Mouse (Mus musculus): ENCODE measurements around the gene Hcst. TPM values are rescaled to one million over a fixed set of nuclear protein-coding genes. Genes with fewer than 3 reads are reported as not detected.

The Hcst gene
- not detected for total RNA-seq (2021)
- long read RNA-seq, experiment 1, partial matches to known transcripts = 0 of 2 reads
- long read RNA-seq, experiment 1, other reads (novel, unspliced or antisense) = 2 of 2 reads
- long read RNA-seq, experiment 2 = 0 reads

DNA sequence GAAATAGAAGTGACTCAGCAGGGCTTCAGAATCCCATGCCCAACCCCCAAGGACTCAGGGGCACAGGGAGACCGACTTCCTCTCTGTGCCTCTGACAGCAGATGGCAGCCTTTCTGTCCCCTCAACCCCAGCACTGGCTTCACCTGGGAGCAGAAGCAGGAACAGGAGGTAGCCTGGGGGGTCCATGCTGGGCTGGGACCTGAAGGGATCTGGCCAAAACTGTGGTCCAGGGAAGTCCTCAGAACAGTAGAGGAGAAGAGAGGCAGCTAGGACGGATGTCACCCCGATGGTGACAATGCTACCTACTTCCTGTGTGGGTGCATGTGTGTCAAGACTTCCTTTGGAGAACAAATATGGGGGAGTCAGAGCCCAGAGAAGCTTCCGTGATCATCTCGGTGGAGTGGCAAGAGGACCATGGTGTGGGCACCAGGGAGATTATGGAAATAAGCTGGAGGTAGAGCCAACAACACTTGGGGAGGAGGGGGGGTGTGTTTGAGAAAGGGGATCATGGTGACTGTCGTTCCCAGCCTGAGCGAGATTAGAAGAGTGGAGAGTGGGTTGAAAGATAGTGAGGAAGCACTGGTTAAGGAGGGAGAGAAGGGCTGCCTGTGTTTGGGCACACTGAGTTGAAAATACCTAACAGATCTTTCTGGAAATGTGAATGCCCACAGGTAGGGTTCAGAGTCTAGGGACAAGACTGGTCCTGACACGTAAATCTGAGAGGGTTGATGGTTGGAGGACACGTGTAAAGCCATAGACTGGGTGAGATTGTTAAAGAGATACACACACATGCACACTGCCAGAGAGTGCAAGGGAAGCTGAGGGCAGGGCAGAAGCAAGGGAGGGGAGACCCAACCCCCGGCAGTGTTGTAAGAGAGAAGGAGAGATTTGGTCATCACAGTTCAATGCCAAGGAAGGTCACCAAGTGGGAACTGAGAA, at the start of gene Hcst:
Gene Hcst, minus strand, starts transcription at position 294 of the 939 bp plus-strand sequence.
- no peak for DNase-seq

DNA sequence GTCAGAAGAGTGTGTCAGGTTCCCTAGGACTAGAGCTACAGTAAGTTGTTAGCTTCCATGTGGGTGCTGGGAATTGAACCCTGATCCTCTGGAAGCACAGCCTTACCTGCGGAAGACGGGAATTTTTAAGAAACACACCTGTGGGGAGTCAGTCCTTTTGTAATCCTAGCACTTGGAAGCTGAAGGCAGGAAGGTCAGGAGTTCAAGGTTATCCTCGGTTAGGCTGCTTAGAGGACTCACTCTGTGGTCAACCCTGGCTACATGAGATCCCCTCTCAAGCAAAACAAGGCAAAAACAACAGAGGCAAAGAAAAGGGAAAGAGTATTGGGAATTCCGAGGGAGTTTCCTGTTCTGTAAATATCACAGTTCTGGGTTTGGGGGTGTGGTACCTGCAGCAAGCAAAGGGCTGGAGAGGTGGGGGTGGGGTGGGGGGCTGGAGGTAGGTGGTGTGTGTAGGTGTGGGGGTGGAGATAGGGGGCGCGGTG, 45.2 kb upstream of the Hcst start:
- DNase-seq = no peak

DNA sequence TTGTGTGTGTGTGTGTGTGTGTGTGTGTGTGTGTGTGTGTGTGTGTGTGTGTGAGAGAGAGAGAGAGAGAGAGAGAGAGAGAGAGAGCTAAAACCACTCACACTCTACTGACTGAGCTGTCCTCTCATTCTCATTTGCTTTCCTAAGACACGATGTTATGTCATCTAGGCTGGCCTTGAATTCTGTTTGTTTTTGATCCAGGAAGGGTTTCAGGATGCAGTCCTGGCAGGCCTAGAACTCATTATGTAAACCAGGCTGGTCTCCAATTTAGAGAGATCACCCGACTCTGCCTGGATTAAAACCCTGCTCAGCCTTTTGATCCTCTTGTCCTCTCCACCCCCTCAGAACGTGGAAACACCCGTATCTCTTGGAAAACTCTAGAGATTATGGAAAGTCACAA, 44.3 kb upstream of the Hcst start:
- DNase-seq = no peak

GRCm38 (mm10) chr7:30463568-30463967, 43.9 kb upstream of the Hcst start:
- DNase-seq = no peak

- DNase-seq = no peak
Measured at GRCm38 (mm10) chr7:30459484-30459883, 39.8 kb upstream of the Hcst start.

GRCm38 (mm10) chr7:30457629-30458330, 38.1 kb upstream of the Hcst start, which contains the start of the genes Kirrel2 and Nphs1:
Gene Kirrel2, minus strand, starts transcription at chr7:30457690.
Gene Nphs1, plus strand, starts transcription at chr7:30458315.
- no peak for DNase-seq

DNA sequence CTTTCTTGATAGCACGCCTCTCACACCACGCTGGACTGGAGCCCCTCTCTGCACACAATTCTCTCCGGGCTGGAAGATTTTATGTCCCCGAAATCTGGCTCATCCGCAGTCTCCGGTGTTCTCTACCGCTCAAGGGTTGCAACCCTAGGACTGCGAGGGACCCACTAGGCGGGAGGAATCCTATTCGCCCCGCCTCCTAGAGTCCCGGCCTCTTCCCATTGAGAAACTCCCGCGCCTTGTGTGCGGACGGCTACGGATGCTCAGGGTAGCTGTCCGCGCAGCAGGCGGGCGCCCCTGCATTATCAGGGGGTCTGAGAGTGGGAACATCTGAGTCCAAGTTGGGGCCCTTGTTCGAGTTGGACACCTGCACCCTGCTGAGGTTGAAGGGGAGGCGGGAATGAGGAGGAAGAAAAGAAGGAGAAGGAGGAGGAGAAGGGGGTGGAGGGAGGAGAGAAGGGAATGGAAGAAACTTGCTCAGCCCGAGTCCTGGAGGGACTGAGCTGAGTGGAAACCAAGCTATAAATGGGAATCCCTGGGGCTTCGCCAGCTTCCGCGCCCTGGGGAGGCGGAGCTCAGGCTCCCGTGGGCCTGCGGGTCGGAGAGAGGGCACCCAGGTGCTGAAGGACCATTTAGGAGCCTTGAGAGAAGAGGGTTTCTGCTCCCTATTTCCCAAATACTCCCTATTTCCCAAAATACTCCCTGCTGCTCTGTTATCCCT, 37.4 kb upstream of the Hcst start:
- DNase-seq = no peak

GRCm38 (mm10) chr7:30456487-30456886, 36.8 kb upstream of the Hcst start:
- DNase-seq = no peak

GRCm38 (mm10) chr7:30454259-30454658, 34.6 kb upstream of the Hcst start:
- DNase-seq = no peak

GRCm38 (mm10) chr7:30453766-30454165, 34.1 kb upstream of the Hcst start:
- DNase-seq = no peak

DNA sequence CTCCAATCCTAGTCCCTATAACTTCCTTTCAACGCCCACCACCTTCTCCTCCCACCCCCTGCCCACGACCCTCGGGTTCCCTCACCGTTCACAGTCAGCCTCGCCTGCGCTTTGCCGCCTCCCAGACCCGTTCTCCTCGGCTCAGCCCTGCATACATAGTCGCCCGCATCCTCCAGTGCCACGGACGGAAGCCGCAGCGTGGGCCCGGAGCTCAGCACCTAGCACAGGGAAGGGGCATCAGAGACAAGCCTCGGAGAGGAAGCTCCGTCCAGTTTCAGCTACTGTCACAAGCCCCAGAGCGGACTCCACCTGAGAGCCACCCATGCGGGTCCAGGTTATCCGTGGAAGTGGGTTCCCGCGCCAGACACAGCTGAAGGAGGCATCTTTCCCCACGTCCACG, 33.7 kb upstream of the Hcst start:
- no peak for DNase-seq

DNA sequence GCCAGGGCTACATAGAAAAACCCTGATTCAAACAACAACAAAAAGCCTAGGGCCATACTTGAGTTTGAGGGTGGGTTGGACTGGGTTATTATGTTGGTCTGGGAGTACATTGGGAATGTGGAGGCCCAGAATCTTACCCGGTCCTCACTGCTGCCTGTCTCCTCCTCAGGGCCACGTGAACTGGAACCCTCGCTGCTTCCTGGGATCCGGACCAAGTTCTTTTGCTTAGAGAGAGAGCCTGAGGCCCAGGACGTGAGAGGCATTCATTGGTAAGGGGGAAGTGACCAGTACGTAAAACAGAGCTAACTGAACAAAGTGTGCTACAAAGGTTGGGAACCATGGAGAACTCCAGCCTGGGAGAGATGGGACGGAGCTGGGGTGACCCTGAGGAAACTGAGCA, 30.6 kb upstream of the Hcst start:
- DNase-seq = no peak

DNA sequence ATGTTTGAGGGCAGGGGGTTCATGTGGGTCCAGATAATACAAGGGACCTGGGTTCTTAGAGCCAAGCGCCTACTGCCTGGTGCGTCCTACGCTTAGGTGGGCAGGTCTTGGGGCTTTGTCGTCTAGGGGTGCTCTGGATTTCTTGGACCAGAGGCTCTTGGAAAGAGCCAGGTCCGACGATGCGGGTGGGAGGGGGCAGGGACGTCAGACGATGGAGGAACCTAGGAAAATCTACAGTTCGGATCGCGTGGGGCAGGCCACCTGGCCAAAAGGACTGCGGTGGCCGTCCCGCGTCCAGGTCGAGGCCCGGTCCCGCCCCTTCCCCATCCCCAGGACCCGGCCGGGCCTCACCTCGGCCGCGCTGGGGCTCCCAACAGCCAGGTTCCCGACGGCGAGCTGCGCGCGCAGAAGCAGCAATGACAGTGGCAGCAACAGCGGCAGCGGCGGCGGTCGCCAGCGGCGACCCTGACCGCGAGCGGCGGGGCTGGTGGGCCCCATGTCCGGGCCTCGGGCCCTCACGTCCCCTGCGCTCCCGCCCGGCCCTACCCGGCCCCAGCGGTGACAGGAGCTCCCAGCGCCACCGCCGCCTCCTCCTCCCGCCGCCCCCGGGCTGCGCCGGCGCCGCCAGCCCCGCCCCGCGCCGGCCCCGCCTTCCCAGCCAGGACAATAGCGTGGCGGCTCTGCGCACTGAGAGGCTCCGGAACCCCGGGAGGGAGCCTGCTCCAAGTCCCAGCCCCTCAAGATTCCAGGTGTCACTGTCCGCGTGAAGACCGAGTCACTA, 25.5 kb upstream of the Hcst start, which contains the start of gene Aplp1:
Gene Aplp1, minus strand, starts transcription at position 565 of the 781 bp plus-strand sequence.
- no peak for DNase-seq

- no peak for DNase-seq
Measured at GRCm38 (mm10) chr7:30444154-30444970, 24.7 kb upstream of the Hcst start.

DNA sequence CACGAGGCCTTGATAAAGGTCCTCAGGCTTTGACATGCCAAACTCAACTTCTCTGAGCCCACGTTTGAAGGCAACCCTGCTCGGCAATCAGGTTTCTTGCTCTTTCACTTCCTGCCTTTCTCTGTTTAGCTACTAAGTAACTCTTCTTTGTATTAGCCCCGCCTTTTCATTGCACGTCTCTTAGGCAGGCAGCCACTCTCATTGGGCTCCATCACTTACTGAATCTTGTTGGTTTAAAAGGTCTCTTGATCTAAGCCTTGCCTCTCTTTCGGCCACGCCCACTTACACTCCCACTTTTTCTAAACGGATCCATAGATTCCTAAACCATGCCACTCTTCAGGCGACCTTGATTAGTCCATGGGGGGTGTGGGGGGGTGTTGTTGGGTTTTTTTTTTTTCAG, 24.0 kb upstream of the Hcst start:
- DNase-seq = no peak

DNA sequence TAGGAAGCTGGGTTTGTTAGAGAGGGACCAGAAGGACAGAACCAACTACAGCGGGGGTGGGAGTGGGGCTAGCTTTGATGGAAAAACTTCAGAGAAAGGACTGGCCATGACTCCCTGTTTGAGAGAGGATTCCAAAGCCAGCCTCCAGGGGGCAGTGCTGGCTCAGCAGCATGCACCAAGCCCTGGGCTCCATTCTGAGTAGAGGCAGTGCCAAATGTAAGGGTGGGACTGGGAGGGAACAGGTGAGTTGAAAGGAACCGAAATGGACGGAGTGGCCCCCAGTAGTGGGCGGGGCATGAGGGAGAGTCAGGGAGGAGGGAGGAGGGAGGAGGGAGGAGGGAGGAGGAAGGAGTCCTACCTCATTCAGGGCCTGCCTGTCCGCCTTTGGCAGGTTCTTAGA, 21.0 kb upstream of the Hcst start:
- DNase-seq = no peak

- no peak for DNase-seq
Measured at GRCm38 (mm10) chr7:30439734-30440133, 20.1 kb upstream of the Hcst start.

GRCm38 (mm10) chr7:30436879-30437278, 17.2 kb upstream of the Hcst start:
- DNase-seq = no peak

- DNase-seq = no peak
Measured at GRCm38 (mm10) chr7:30435156-30435555, 15.5 kb upstream of the Hcst start.

GRCm38 (mm10) chr7:30434701-30435100, 15.0 kb upstream of the Hcst start:
- no peak for DNase-seq
